Mouse (Mus musculus) heart, embryonic 14.5 days (tissue): ENCODE measurements around the gene Bdh1. TPM values are rescaled to one million over a fixed set of nuclear protein-coding genes. Genes with fewer than 3 reads are reported as not detected.
"Not testable (repeated sequence)": the region's sequence is repeated elsewhere in the genome, so short reads cannot be mapped to it uniquely, and the experiment has no call there.

Experiments used
- ATAC-seq: fragments of 200-750 bp; cut with Nextera tagmentation; 2 replicates; pipeline ENCODE4 v1.8.0; 2017; ENCODE audit warnings: low read depth, moderate TSS enrichment; ENCODE audit not compliant: insufficient number of reproducible peaks, insufficient read depth, low FRiP score
- H3K27ac ChIP-seq, 2 experiments: fragments of 200-500 bp in 1 of 2; fragments of 300-500 bp in 1 of 2; sonication (generic) in 1 of 2; replicated peaks in 1 of 2; 2 replicates each; pipeline ENCODE4 v1.5.1; 2012 to 2014; ENCODE audit warnings: low read depth in 2 of 2, low read length in 2 of 2, control low read depth in 1 of 2, mild to moderate bottlenecking in 1 of 2, mixed read lengths in 1 of 2; ENCODE audit not compliant: control insufficient read depth in 1 of 2, insufficient read depth in 1 of 2
- H3K27me3 ChIP-seq: fragments of 300-500 bp; sonication (generic); 2 replicates; pipeline ENCODE4 v1.6.1; 2014; ENCODE audit warnings: mild to moderate bottlenecking, low read length, control low read depth; ENCODE audit not compliant: control insufficient read depth, insufficient read depth
- H3K36me3 ChIP-seq: fragments of 300-500 bp; sonication (generic); 2 replicates; pipeline ENCODE4 v1.6.1; 2014; ENCODE audit warnings: mild to moderate bottlenecking, control low read depth, low read length, mixed read lengths; ENCODE audit not compliant: control insufficient read depth, insufficient read depth
- H3K4me1 ChIP-seq, 2 experiments: fragments of 200-500 bp in 1 of 2; fragments of 300-500 bp in 1 of 2; sonication (generic) in 1 of 2; 2 replicates each; pipeline ENCODE4 v1.6.1; 2012 to 2014; ENCODE audit warnings: low read length in 2 of 2, control low read depth in 1 of 2, mixed read lengths in 1 of 2; ENCODE audit not compliant: control insufficient read depth in 2 of 2, insufficient read depth in 2 of 2
- H3K4me2 ChIP-seq: fragments of 300-500 bp; sonication (generic); 2 replicates; pipeline ENCODE4 v1.6.1; 2014; ENCODE audit warnings: mild to moderate bottlenecking, low read length
- H3K4me3 ChIP-seq, 2 experiments: fragments of 200-500 bp in 1 of 2; fragments of 300-500 bp in 1 of 2; sonication (generic) in 1 of 2; 2 replicates each; pipeline ENCODE4 v1.5.1; 2012 to 2014; ENCODE audit warnings: low read length in 2 of 2, mild to moderate bottlenecking in 2 of 2, control low read depth in 1 of 2, low read depth in 1 of 2, moderate library complexity in 1 of 2; ENCODE audit not compliant: control insufficient read depth in 1 of 2, insufficient read depth in 1 of 2
- H3K9ac ChIP-seq: fragments of 300-500 bp; sonication (generic); 2 replicates; pipeline ENCODE4 v1.6.1; 2014; ENCODE audit warnings: mild to moderate bottlenecking, low read length
- H3K9me3 ChIP-seq: fragments of 300-500 bp; sonication (generic); 2 replicates; pipeline ENCODE4 v1.6.1; 2016; ENCODE audit warnings: low read length, control low read depth; ENCODE audit not compliant: control insufficient read depth
- WGBS: fragments of 180-500 bp; shearing (Covaris S2); extraction: QIAGEN DNeasy Blood & Tissue Kit; methylation state at CpG from one replicate; pipeline ENCODE4 v1.1.7; 2014; 5-methylcytosine and 5-hydroxymethylcytosine counted together
- polyA plus RNA-seq: library from polyadenylated mRNA; unstranded; fragments of >200 nt; fragmentation: Nextera tagmentation; extraction: Ambion mirVana; gene quantifications from 2 replicates; pipeline ENCODE4 v1.2.1, GENCODE M21; 2014

The Bdh1 gene
- 7.7 and 9.0 TPM in 2 replicates for polyA plus RNA-seq

DNA sequence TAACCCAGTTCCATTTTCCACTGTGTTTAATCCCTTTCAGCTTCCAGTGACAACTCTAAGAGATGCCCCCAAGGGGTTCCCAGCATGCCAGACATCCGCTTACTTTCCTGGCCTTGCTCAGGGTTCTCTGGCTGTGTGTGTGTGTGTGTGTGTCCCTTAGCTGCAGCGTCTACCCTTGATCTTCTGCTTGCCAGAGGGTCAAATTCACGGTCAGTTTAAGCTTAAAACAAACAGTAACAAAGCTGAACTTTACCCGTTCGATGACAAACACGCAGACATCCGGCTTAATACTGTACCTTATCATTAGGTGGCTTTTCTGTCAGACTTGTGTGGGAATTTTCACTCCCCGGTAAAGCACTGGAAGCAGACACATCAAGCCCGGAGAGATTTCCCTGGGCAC lies at the start of gene Bdh1:
Gene Bdh1 (plus strand): TSS at position 281 of the 400 bp plus-strand sequence.
- no peaks in the 10 kb centered on the region for H3K36me3 ChIP-seq
- H3K4me2 ChIP-seq = no peak within 1 kb of the TSS
- 68% methylated on average over 9 of the region's 9 CpGs for WGBS
- H3K4me3 ChIP-seq = no peak within 1 kb of the TSS
- peaks cover 8% of the 10 kb centered on the region for H3K27me3 ChIP-seq
- no peak within 1 kb of the TSS for H3K27ac ChIP-seq
- no peaks in the 10 kb centered on the region for H3K4me1 ChIP-seq
- ATAC-seq = no peak
- no peak within 1 kb of the TSS for H3K9ac ChIP-seq
- H3K9me3 ChIP-seq = no peaks in the 10 kb centered on the region

DNA sequence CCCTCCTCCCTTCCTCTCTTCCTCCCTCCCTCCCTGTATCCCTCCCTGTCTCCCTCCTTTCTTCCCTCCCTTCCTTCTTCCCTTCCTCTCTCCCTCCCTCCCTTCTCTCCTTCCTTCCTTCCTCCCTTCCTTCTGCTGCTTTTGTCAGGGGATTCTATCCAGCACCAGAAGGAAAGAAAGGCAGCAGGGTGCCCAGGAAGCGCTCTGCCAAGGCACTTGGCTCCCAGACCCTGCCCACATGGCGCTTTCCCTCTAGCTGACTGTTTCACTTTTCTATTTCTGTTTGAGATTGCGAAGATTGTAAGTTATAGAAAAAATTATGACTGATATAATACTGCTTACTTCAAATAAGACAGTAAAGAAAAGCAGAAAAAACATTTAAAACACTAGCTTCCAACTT lies 49.8 kb upstream of the Bdh1 start:
- ATAC-seq, H3K4me3 ChIP-seq: not testable (repeated sequence)

DNA sequence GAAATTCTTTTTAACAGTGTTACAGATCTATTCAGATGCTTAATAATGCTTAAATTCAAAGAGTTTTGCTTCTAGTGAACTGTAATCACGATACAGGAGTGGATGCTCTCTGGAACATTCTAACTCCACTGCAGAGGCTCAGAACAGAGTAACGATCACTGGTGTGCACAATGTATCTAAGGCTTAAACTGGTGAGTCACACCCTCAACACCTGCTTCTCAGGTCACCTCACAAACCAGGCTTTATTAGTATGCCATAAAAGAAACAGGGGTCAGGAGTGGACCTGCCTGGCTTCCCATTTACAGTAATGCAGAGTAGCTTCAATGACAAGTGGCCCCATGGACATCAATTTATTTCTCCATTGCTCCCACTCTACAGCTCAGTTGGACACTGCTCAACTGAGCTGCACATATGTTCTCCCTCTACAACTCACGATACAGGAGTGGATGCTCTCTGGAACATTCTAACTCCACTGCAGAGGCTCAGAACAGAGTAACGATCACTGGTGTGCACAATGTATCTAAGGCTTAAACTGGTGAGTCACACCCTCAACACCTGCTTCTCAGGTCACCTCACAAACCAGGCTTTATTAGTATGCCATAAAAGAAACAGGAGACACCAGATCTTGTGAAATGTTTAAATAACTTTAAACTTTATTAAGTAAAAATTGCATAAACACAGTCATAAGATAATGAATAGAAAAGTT lies 46.0 kb upstream of the Bdh1 start:
- H3K27ac ChIP-seq, ATAC-seq, H3K9ac ChIP-seq, H3K4me1 ChIP-seq, H3K36me3 ChIP-seq, H3K4me2 ChIP-seq, H3K4me3 ChIP-seq, H3K27me3 ChIP-seq, H3K9me3 ChIP-seq: not testable (repeated sequence)
- WGBS = 68% methylated on average over 4 of the region's 4 CpGs

More for the DNA sequence above, 49.8 kb upstream of the Bdh1 start:
- H3K4me1 ChIP-seq, H3K9ac ChIP-seq, H3K9me3 ChIP-seq, H3K27ac ChIP-seq, H3K27me3 ChIP-seq, H3K36me3 ChIP-seq, H3K4me2 ChIP-seq: not testable (repeated sequence)
- WGBS = 75% methylated on average over 3 of the region's 3 CpGs

DNA sequence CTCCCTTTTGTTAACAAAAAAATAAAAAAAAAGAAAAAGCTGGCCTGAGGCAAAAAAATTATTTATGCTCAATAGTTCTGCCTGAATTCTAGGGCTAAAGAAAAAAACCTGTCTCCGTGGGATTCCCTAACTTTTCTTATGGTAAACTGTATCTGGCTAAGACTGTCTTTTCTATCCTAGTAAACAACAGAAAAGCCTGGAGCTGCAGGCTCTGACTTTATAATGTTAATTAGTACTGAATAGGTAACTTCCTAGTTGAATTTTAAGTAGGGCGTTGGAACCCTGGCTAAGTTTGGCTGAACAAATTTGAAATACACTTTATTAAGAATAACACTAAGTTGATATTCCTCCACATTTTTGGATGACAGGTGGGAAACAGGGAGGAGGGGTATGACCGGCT lies 33.8 kb upstream of the Bdh1 start:
- H3K27me3 ChIP-seq, H3K4me1 ChIP-seq, H3K36me3 ChIP-seq, H3K9ac ChIP-seq, ATAC-seq, H3K4me3 ChIP-seq, H3K27ac ChIP-seq, H3K9me3 ChIP-seq, H3K4me2 ChIP-seq: not testable (repeated sequence)
- 91% methylated on average over 3 of the region's 3 CpGs for WGBS

DNA sequence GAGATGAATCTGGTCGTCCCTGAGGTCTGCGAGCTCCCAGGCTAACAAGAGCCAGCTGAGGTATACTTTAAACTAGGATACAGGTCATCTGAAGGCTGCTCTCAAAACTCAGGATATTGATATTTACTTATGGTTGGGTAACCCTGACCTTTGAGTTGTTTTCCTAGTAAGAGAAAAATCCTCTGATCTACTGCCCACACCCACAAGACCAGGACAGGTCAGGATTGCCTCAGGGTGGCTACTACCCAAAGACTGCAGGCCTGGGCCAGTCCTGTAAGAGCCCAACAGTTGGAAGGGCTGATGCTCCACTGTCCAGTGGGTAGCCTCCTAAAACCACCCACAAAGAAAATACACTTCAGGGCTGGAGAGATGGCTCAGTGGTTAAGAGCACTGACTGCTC lies 22.8 kb upstream of the Bdh1 start:
- Histone ChIP-seq H3K9me3 (peaks cover 6% of the 10 kb centered on the region), H3K4me2 (no peak overlapping the region), H3K27ac (no peak overlapping the region), H3K4me3 (no peak overlapping the region), H3K9ac (no peak overlapping the region), H3K36me3 (no peaks in the 10 kb centered on the region), H3K27me3 (no peaks in the 10 kb centered on the region), H3K4me1 (no peaks in the 10 kb centered on the region)
- no peak for ATAC-seq
- WGBS = 66% methylated on average over 2 of the region's 2 CpGs

DNA sequence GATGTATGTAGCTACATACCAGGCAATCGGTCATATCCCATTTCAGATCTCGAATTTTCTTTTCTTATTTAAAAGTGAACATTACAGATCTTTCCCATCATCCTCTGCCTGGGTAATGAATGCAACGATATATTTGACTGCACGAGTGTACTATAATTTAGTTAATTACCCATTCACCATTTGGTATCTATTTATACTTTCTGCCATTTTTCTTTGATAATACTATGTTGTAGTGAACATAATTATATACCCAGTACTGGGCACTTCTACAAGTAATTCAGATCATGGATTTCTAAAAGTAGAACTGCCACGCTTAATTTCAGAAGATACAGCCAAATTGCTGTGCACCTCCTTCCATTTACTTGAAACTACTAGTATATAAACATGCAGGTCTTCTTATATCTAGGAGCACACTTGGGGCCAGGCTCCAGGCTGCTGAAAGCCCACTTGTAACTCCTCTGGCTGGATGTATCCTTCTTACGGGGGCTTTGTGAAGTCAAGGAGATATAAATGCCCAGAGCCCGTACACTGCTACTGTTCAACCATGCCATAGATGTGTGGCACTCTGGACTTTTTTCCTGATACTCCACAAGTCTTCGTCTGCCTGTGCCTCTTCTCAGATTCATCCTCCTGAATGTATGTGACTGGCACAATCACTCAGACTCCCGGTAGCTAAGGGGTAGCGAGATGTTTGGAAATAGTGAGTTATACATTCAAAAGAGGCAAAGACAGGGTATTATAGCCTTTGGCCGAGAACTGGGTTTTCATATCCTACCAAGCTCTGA lies 21.0 kb upstream of the Bdh1 start:
- Histone ChIP-seq H3K9me3 (peaks cover 6% of the 10 kb centered on the region), H3K4me2 (no peak overlapping the region), H3K27ac (no peak overlapping the region), H3K4me1 (no peaks in the 10 kb centered on the region), H3K4me3 (no peak overlapping the region), H3K9ac (no peak overlapping the region), H3K27me3 (no peaks in the 10 kb centered on the region), H3K36me3 (no peaks in the 10 kb centered on the region)
- ATAC-seq = no peak
- 78% methylated on average over 11 of the region's 11 CpGs for WGBS

DNA sequence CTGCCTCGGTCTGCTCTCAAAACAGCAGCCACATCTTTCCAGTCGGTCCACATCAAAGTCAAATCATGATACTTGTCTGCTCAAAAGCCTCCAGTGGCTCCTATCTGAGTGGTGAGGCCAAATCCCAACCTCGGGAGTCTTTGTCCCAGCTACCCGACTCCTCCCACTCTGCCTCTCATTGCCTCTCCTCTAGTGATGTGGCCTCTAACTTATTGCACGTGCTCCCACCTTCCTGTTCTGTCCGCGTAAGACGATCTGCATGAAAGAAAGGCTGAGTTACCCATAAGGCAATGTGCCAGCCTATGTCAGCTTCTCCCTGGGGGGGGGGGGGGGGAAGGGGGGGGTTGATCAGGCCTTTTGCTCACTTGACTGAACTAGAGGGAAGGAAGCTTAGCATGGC lies 20.0 kb upstream of the Bdh1 start:
- H3K27ac ChIP-seq = no peak overlapping the region
- H3K4me3 ChIP-seq = no peak overlapping the region
- H3K27me3 ChIP-seq = no peaks in the 10 kb centered on the region
- no peak overlapping the region for H3K9ac ChIP-seq
- no peaks in the 10 kb centered on the region for H3K36me3 ChIP-seq
- H3K4me2 ChIP-seq = no peak overlapping the region
- H3K4me1 ChIP-seq = no peaks in the 10 kb centered on the region
- H3K9me3 ChIP-seq = peaks cover under 1% of the 10 kb centered on the region; the same call in 1 of the 2 replicates
- 42% methylated on average over 8 of the region's 8 CpGs for WGBS
- no peak for ATAC-seq
